ENCODE assay signal across 8 mouse cellular contexts in genomic region chr10:80259861-80260641, GRCm38 (mm10). TPM values are rescaled to one million over a fixed set of nuclear protein-coding genes. Genes with fewer than 3 reads are reported as not detected.
DNase-seq lines count a peak whose midpoint lies in the region; ATAC-seq lines count a peak whose summit lies in the region.

No protein-coding gene starts in this region.

- peaks cover 12% of the 10 kb centered on the region for H3K27me3 ChIP-seq in forebrain, embryonic 10.5 days (ENCODE audit: poor library complexity, severe bottlenecking)
- no peaks in the 10 kb centered on the region for H3K27me3 ChIP-seq in heart, embryonic 15.5 days
- no peaks in the 10 kb centered on the region for H3K27me3 ChIP-seq in liver, embryonic 15.5 days

- peaks cover 44% of the 10 kb centered on the region for H3K36me3 ChIP-seq in forebrain, embryonic 10.5 days (replicated peaks)
- peaks cover 40% of the 10 kb centered on the region for H3K36me3 ChIP-seq in heart, embryonic 15.5 days
- peaks cover 39% of the 10 kb centered on the region for H3K36me3 ChIP-seq in liver, embryonic 15.5 days (replicated peaks)

- no peaks in the 10 kb centered on the region for H3K9me3 ChIP-seq in forebrain, embryonic 10.5 days
- no peaks in the 10 kb centered on the region for H3K9me3 ChIP-seq in heart, embryonic 15.5 days (replicated peaks)
- no peaks in the 10 kb centered on the region for H3K9me3 ChIP-seq in liver, embryonic 15.5 days (replicated peaks)

- H3K4me1 ChIP-seq in forebrain, embryonic 10.5 days: peaks cover 58% of the 10 kb centered on the region
- peaks cover 50% of the 10 kb centered on the region for H3K4me1 ChIP-seq in heart, embryonic 15.5 days (replicated peaks)
- H3K4me1 ChIP-seq in liver, embryonic 15.5 days (replicated peaks): peaks cover 72% of the 10 kb centered on the region

- 11% methylated on average over 19 of the region's 19 CpGs for WGBS in forebrain, embryonic 10.5 days
- 4% methylated on average over 19 of the region's 19 CpGs for WGBS in heart, embryonic 15.5 days
- 14% methylated on average over 19 of the region's 19 CpGs for WGBS in liver, embryonic 15.5 days (ENCODE audit: insufficient replicate concordance)

- DNase-seq in 3T3-L1 (ENCODE audit: low read depth, low spot score): peak; percentile 80
- DNase-seq in adrenal gland, postnatal 4 days (ENCODE audit: low spot score in 2 of 2): peak; percentile 36 to 56
- peak; percentile 50 for DNase-seq in forebrain, embryonic 10.5 days (ENCODE audit: extremely low spot score, low spot score)
- DNase-seq in kidney, postnatal 36 days: peak; percentile 88 to 91
- DNase-seq in retina, embryonic 14.5 days (ENCODE audit: low spot score): peak; percentile 68
- no peak for DNase-seq in spleen, adult 18-20 months

- ATAC-seq in heart, embryonic 15.5 days (replicated peaks; ENCODE audit: insufficient number of reproducible peaks, insufficient read depth, low FRiP score, low read depth): no peak
- ATAC-seq in liver, embryonic 15.5 days (ENCODE audit: insufficient read depth): no peak

- H3K4me3 ChIP-seq in forebrain, embryonic 10.5 days: peak overlapping the region; percentile 57
- H3K4me3 ChIP-seq in heart, embryonic 15.5 days: peak overlapping the region; percentile 72
- H3K4me3 ChIP-seq in liver, embryonic 15.5 days (replicated peaks): peak overlapping the region; percentile 58

- peak overlapping the region; percentile 91 for H3K27ac ChIP-seq in forebrain, embryonic 10.5 days
- peak overlapping the region; percentile 99 for H3K27ac ChIP-seq in heart, embryonic 15.5 days
- H3K27ac ChIP-seq in liver, embryonic 15.5 days (replicated peaks): peak overlapping the region; percentile 91

- H3K9ac ChIP-seq in heart, embryonic 15.5 days: peak overlapping the region; percentile 77
- peak overlapping the region; percentile 65 for H3K9ac ChIP-seq in liver, embryonic 15.5 days

- H3K4me2 ChIP-seq in heart, embryonic 15.5 days: peak overlapping the region; percentile 99
- H3K4me2 ChIP-seq in liver, embryonic 15.5 days: peak overlapping the region; percentile 89

RNA-seq across cellular contexts. Expression of gene Gamt, which starts 0.8 kb away (rescaled TPM):
- total RNA-seq in adrenal gland, postnatal 4 days (2021): 100 to 1,000 TPM; 181 to 214 TPM
- 18.3 and 19.1 TPM in 2 replicates for polyA plus RNA-seq in forebrain, embryonic 10.5 days (2016; fragmentation: Nextera tagmentation; extraction: Ambion mirVana)
- polyA plus RNA-seq in heart, embryonic 15.5 days (2015; fragmentation: Nextera tagmentation; extraction: Ambion mirVana): 47.7 and 52.9 TPM in 2 replicates
- polyA plus RNA-seq in liver, embryonic 15.5 days (2015; fragmentation: Nextera tagmentation; extraction: Ambion mirVana): 112 and 138 TPM in 2 replicates

RNA-seq across cellular contexts. Expression of gene Dazap1, which starts 1.2 kb away (rescaled TPM):
- 100 to 1,000 TPM; 180 to 181 TPM for total RNA-seq in adrenal gland, postnatal 4 days (2021)
- 48.2 and 52.3 TPM in 2 replicates for polyA plus RNA-seq in forebrain, embryonic 10.5 days (2016; fragmentation: Nextera tagmentation; extraction: Ambion mirVana)
- 31.5 and 40.0 TPM in 2 replicates for polyA plus RNA-seq in heart, embryonic 15.5 days (2015; fragmentation: Nextera tagmentation; extraction: Ambion mirVana)
- polyA plus RNA-seq in liver, embryonic 15.5 days (2015; fragmentation: Nextera tagmentation; extraction: Ambion mirVana): 26.0 and 27.2 TPM in 2 replicates

RNA-seq across cellular contexts. Expression of gene Ndufs7, which starts 11.1 kb away (rescaled TPM):
- total RNA-seq in adrenal gland, postnatal 4 days (2021): 100 to 1,000 TPM; 208 to 225 TPM
- polyA plus RNA-seq in forebrain, embryonic 10.5 days (2016; fragmentation: Nextera tagmentation; extraction: Ambion mirVana): 309 and 314 TPM in 2 replicates
- 553 and 586 TPM in 2 replicates for polyA plus RNA-seq in heart, embryonic 15.5 days (2015; fragmentation: Nextera tagmentation; extraction: Ambion mirVana)
- polyA plus RNA-seq in liver, embryonic 15.5 days (2015; fragmentation: Nextera tagmentation; extraction: Ambion mirVana): 228 and 236 TPM in 2 replicates

RNA-seq across cellular contexts. Expression of gene Rps15, which starts 32.2 kb away (rescaled TPM):
- total RNA-seq in adrenal gland, postnatal 4 days (2021): 1,000 to 10,000 TPM; 1,413 to 1,504 TPM
- polyA plus RNA-seq in forebrain, embryonic 10.5 days (2016; fragmentation: Nextera tagmentation; extraction: Ambion mirVana): 1,138 and 1,144 TPM in 2 replicates
- 525 and 544 TPM in 2 replicates for polyA plus RNA-seq in heart, embryonic 15.5 days (2015; fragmentation: Nextera tagmentation; extraction: Ambion mirVana)
- 501 and 527 TPM in 2 replicates for polyA plus RNA-seq in liver, embryonic 15.5 days (2015; fragmentation: Nextera tagmentation; extraction: Ambion mirVana)

RNA-seq across cellular contexts. Expression of gene Mum1, which starts 33.8 kb away (rescaled TPM):
- 10 to 100 TPM; 48.9 to 50.4 TPM for total RNA-seq in adrenal gland, postnatal 4 days (2021)
- polyA plus RNA-seq in forebrain, embryonic 10.5 days (2016; fragmentation: Nextera tagmentation; extraction: Ambion mirVana): 89.4 and 98.3 TPM in 2 replicates
- 32.7 and 40.5 TPM in 2 replicates for polyA plus RNA-seq in heart, embryonic 15.5 days (2015; fragmentation: Nextera tagmentation; extraction: Ambion mirVana)
- 16.6 and 17.0 TPM in 2 replicates for polyA plus RNA-seq in liver, embryonic 15.5 days (2015; fragmentation: Nextera tagmentation; extraction: Ambion mirVana)

Comparison
In these comparisons a context has a peak if more than half of its experiments do, and no peak if none do; other contexts are left out.
1. DNase-seq: peak in 3T3-L1 (single experiment), adrenal gland, postnatal 4 days (2 of 2), forebrain, embryonic 10.5 days (single experiment), kidney, postnatal 36 days (2 of 2) and retina, embryonic 14.5 days (single experiment); none in spleen, adult 18-20 months (0 of 2).
2. Peak in every context shown above with its lines, with median percentiles within 50 percentile points of each other: H3K27ac ChIP-seq and H3K4me3 ChIP-seq.